Mouse (Mus musculus): ENCODE measurements around the gene 4930590J08Rik. TPM values are rescaled to one million over a fixed set of nuclear protein-coding genes. Genes with fewer than 3 reads are reported as not detected.
"Not testable (repeated sequence)": the region's sequence is repeated elsewhere in the genome, so short reads cannot be mapped to it uniquely, and the experiment has no call there.

Gene 4930590J08Rik
- total RNA-seq (2014; rRNA removed) = 2.2 and 3.2 TPM in 2 replicates
- 0.63 and 0.64 TPM in 2 replicates for polyA plus RNA-seq (2015; fragmentation: Nextera tagmentation; extraction: Ambion mirVana)

GRCm38 (mm10) chr6:91902509-91902908 lies at the start of gene 4930590J08Rik:
Gene 4930590J08Rik, plus strand, starts transcription at chr6:91902809.
- not testable (repeated sequence) for H3K27ac ChIP-seq; H3K27me3 ChIP-seq (ENCODE audit: insufficient read depth, low read length); H3K9me3 ChIP-seq (ENCODE audit: low read length); DNase-seq (ENCODE audit: low spot score); H3K9ac ChIP-seq (replicated peaks; ENCODE audit: low read length); H3K4me2 ChIP-seq (ENCODE audit: low read depth, low read length); H3K4me3 ChIP-seq (ENCODE audit: low read length); ATAC-seq; H3K4me1 ChIP-seq (ENCODE audit: insufficient read depth, low read length)
- peaks cover 32% of the 10 kb centered on the region for H3K36me3 ChIP-seq (ENCODE audit: insufficient read depth, low read length)
- 99% methylated on average over 2 of the region's 2 CpGs for WGBS

GRCm38 (mm10) chr6:91858339-91858738 lies 44.3 kb upstream of the 4930590J08Rik start:
- Histone ChIP-seq H3K9me3 (ENCODE audit: low read length) (0 out of 2 replicates have a peak, but pooled peaks cover 3% of the 10 kb centered on the region), H3K27me3 (ENCODE audit: insufficient read depth, low read length) (no peaks in the 10 kb centered on the region), H3K27ac (no peak overlapping the region), H3K4me3 (ENCODE audit: low read length) (no peak overlapping the region), H3K4me2 (ENCODE audit: low read depth, low read length) (no peak overlapping the region), H3K4me1 (ENCODE audit: insufficient read depth, low read length) (no peaks in the 10 kb centered on the region), H3K36me3 (ENCODE audit: insufficient read depth, low read length) (no peaks in the 10 kb centered on the region), H3K9ac (replicated peaks; ENCODE audit: low read length) (no peak overlapping the region)
- DNase-seq (ENCODE audit: low spot score) (no peak), ATAC-seq (no peak)
- TF ChIP-seq CTCF (IDR thresholded peaks at IDR 0.05; ENCODE audit: low read depth) = no peak
- 71% methylated on average over 5 of the region's 5 CpGs for WGBS

DNA sequence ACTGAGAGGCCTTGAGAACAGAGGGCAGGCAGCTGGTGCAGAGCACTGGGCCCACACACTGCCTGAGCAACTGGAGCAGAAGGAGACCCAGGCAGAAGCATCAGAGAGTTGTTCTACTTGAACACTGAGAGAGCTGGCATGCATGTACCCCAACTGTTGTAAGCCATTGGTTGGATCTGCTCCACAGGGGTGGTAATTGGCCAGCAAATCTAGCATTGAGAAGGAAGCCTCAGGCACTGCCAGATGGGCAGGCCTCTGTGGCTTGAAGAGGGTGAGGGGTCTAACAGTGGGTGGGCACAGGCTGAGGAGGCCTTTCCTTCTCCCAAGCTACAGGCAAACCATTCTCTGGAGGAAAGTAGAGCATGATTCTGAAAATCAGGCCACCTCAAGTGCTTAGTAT lies 39.8 kb upstream of the 4930590J08Rik start:
- Histone ChIP-seq H3K27ac (no peak overlapping the region), H3K9ac (replicated peaks; ENCODE audit: low read length) (no peak overlapping the region), H3K36me3 (ENCODE audit: insufficient read depth, low read length) (no peaks in the 10 kb centered on the region), H3K4me3 (ENCODE audit: low read length) (no peak overlapping the region), H3K4me2 (ENCODE audit: low read depth, low read length) (no peak overlapping the region), H3K27me3 (ENCODE audit: insufficient read depth, low read length) (no peaks in the 10 kb centered on the region), H3K9me3 (ENCODE audit: low read length) (0 out of 2 replicates have a peak, but pooled peaks cover 3% of the 10 kb centered on the region), H3K4me1 (ENCODE audit: insufficient read depth, low read length) (no peaks in the 10 kb centered on the region)
- ATAC-seq = peak; percentile 63
- no peak for TF ChIP-seq CTCF (IDR thresholded peaks at IDR 0.05; ENCODE audit: low read depth)
- DNase-seq (ENCODE audit: low spot score) = peak; percentile 40

DNA sequence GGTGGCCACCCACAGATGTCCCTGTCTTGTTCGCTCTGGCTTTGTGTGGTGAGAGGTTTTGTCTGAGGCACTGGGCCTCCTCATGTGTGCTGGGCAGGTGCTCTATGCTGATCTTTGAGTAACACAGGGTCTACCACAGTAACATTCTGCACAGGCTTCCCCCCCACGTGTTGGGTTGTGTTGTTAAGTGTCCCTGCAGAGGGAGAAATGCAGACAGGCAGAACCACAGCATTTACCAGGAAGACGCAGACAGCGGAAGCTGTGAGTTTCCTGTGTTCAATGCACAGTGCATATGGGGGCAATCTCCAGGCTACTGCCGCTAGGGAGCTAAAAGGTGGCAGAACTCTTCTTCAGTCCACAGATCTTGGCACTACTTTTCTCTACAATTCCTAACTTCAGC lies 38.0 kb upstream of the 4930590J08Rik start:
- DNase-seq (ENCODE audit: low spot score) = no peak
- 76% methylated on average over 5 of the region's 5 CpGs for WGBS
- Histone ChIP-seq H3K27ac (no peak overlapping the region), H3K36me3 (ENCODE audit: insufficient read depth, low read length) (no peaks in the 10 kb centered on the region), H3K4me3 (ENCODE audit: low read length) (no peak overlapping the region), H3K9me3 (ENCODE audit: low read length) (0 out of 2 replicates have a peak, but pooled peaks cover 3% of the 10 kb centered on the region), H3K4me1 (ENCODE audit: insufficient read depth, low read length) (no peaks in the 10 kb centered on the region), H3K9ac (replicated peaks; ENCODE audit: low read length) (no peak overlapping the region), H3K4me2 (ENCODE audit: low read depth, low read length) (no peak overlapping the region), H3K27me3 (ENCODE audit: insufficient read depth, low read length) (no peaks in the 10 kb centered on the region)
- no peak for ATAC-seq
- no peak for TF ChIP-seq CTCF (IDR thresholded peaks at IDR 0.05; ENCODE audit: low read depth)

DNA sequence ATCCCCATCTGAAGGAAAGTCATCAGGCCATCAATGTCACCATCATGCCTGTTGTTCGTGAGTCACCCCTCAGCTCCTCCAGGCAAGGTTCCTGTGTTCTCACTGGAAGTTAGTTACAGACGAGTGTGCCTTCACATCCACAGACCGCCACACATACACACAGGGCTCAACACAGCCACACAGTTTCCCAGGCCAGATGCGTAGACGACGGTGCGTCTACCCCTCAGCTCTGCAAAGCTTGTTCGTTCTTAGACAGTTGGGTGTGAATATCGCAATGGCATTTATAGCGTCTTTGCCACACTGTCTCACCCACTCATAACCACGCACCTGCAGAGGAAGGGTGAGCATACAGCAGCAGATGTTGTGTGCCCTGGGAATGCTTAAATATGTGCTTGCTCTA lies 37.0 kb upstream of the 4930590J08Rik start:
- no peak for TF ChIP-seq CTCF (IDR thresholded peaks at IDR 0.05; ENCODE audit: low read depth)
- H3K4me3 ChIP-seq (ENCODE audit: low read length) = no peak overlapping the region
- H3K4me2 ChIP-seq (ENCODE audit: low read depth, low read length) = no peak overlapping the region
- no peaks in the 10 kb centered on the region for H3K4me1 ChIP-seq (ENCODE audit: insufficient read depth, low read length)
- no peaks in the 10 kb centered on the region for H3K27me3 ChIP-seq (ENCODE audit: insufficient read depth, low read length)
- H3K36me3 ChIP-seq (ENCODE audit: insufficient read depth, low read length) = no peaks in the 10 kb centered on the region
- H3K27ac ChIP-seq = no peak overlapping the region
- no peak for DNase-seq (ENCODE audit: low spot score)
- WGBS = 83% methylated on average over 11 of the region's 11 CpGs
- no peak overlapping the region for H3K9ac ChIP-seq (replicated peaks; ENCODE audit: low read length)
- 0 out of 2 replicates have a peak, but pooled peaks cover under 1% of the 10 kb centered on the region for H3K9me3 ChIP-seq (ENCODE audit: low read length)
- ATAC-seq = no peak

GRCm38 (mm10) chr6:91868091-91868490 lies 34.5 kb upstream of the 4930590J08Rik start:
- TF ChIP-seq CTCF (IDR thresholded peaks at IDR 0.05; ENCODE audit: low read depth) = no peak
- Histone ChIP-seq H3K4me1 (ENCODE audit: insufficient read depth, low read length) (no peaks in the 10 kb centered on the region), H3K4me3 (ENCODE audit: low read length) (no peak overlapping the region), H3K4me2 (ENCODE audit: low read depth, low read length) (no peak overlapping the region), H3K9ac (replicated peaks; ENCODE audit: low read length) (no peak overlapping the region), H3K27me3 (ENCODE audit: insufficient read depth, low read length) (no peaks in the 10 kb centered on the region), H3K27ac (no peak overlapping the region), H3K9me3 (ENCODE audit: low read length) (no peaks in the 10 kb centered on the region), H3K36me3 (ENCODE audit: insufficient read depth, low read length) (no peaks in the 10 kb centered on the region)
- WGBS = 90% methylated on average over 5 of the region's 5 CpGs
- no peak for ATAC-seq
- no peak for DNase-seq (ENCODE audit: low spot score)

GRCm38 (mm10) chr6:91872781-91873180 lies 29.8 kb upstream of the 4930590J08Rik start:
- TF ChIP-seq CTCF (IDR thresholded peaks at IDR 0.05; ENCODE audit: low read depth) = no peak
- H3K9ac ChIP-seq (replicated peaks; ENCODE audit: low read length) = no peak overlapping the region
- DNase-seq (ENCODE audit: low spot score) (no peak), ATAC-seq (no peak)
- H3K27ac ChIP-seq = no peak overlapping the region
- H3K36me3 ChIP-seq (ENCODE audit: insufficient read depth, low read length) = no peaks in the 10 kb centered on the region
- H3K4me2 ChIP-seq (ENCODE audit: low read depth, low read length) = no peak overlapping the region
- H3K9me3 ChIP-seq (ENCODE audit: low read length) = no peaks in the 10 kb centered on the region
- no peak overlapping the region for H3K4me3 ChIP-seq (ENCODE audit: low read length)
- no peaks in the 10 kb centered on the region for H3K27me3 ChIP-seq (ENCODE audit: insufficient read depth, low read length)
- WGBS = 54% methylated on average over 2 of the region's 2 CpGs
- H3K4me1 ChIP-seq (ENCODE audit: insufficient read depth, low read length) = no peaks in the 10 kb centered on the region

Data from hindbrain, postnatal 0 days (tissue).